Mouse (Mus musculus): ENCODE measurements around the gene Shisa3. TPM values are rescaled to one million over a fixed set of nuclear protein-coding genes. Genes with fewer than 3 reads are reported as not detected.
A peak's percentile ranks its signal among the peaks of the same experiment; 100 is the strongest.

Gene Shisa3
- polyA plus RNA-seq, 1 experiment = 11.4 TPM

DNA sequence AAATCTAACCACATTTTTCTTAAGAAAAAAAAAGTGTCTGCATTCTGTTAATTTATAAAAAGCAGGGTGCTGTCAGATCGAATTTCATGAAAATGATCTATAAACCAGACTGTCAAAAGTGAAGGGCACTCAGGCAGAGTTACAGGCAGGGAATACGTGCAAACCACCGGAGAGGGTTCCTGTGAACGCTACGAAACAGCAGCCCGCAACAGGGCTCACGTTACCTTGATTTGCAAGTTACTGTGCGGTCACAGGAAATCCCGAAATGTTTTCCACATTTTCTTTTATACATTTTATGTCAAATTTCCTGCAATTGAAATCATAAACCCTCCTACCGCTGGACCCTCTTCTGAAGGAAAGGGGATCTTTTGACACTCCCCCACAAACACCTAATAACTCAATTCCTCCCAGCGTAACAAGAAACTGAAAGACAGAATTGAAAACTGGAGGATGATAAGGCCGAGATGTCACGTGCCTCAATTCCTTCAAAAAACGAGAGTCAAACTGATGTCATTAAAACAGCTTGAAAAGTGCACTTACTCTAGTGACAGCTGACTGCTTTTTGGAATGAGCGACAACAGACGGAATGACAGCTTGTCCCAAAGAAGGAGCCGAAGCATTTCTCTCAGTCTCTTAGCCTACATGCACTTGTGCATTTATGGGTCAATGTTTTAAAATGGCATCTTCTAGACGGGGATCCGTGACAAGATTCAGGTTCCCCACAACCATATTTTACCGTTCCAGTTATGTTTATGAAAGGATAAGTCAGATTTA lies 39.3 kb downstream of the Shisa3 start:
- Histone ChIP-seq H3K4me3 (ENCODE audit: insufficient read depth, low read depth, low read length) (no peak overlapping the region), H3K4me1 (ENCODE audit: control insufficient read depth, insufficient read depth, low read length) (no peaks in the 10 kb centered on the region), H3K27ac (ENCODE audit: insufficient read depth, low read depth, low read length) (no peak overlapping the region), H3K27me3 (replicated peaks; ENCODE audit: control insufficient read depth, insufficient read depth, low read length) (no peaks in the 10 kb centered on the region), H3K36me3 (ENCODE audit: control insufficient read depth, insufficient read depth, low read length) (no peaks in the 10 kb centered on the region)
- no peak for TF ChIP-seq CTCF (conservative IDR thresholded peaks at IDR 0.05; ENCODE audit: insufficient read depth, insufficient read length, low read depth, low read length)
- TF ChIP-seq POLR2A (IDR thresholded peaks at IDR 0.05; ENCODE audit: low read depth, low read length) = no peak
- no peak for DNase-seq
- 66% methylated on average over 20 of the region's 20 CpGs for WGBS

DNA sequence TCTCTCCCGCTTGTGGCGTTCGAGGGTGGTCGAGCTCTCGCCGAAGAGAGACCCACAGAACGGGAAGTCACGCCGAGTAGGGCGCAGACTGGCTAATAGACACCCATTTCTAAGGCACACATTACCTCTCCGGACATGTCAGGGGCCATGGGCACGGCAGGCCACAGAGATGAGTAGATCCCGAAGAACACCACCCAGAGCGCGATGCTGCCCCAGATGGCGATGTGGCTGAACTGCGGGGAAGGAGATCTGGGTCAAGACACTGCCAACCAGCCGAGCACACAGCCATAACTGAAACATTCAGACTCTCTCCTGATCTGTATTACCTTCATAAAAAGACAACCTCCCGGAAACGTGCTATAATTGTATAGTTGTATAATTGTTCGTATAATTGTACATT lies 39.9 kb downstream of the Shisa3 start:
- WGBS = 80% methylated on average over 21 of the region's 21 CpGs
- no peak overlapping the region for H3K27ac ChIP-seq (ENCODE audit: insufficient read depth, low read depth, low read length)
- no peaks in the 10 kb centered on the region for H3K36me3 ChIP-seq (ENCODE audit: control insufficient read depth, insufficient read depth, low read length)
- H3K4me1 ChIP-seq (ENCODE audit: control insufficient read depth, insufficient read depth, low read length) = no peaks in the 10 kb centered on the region
- no peaks in the 10 kb centered on the region for H3K27me3 ChIP-seq (replicated peaks; ENCODE audit: control insufficient read depth, insufficient read depth, low read length)
- TF ChIP-seq CTCF (conservative IDR thresholded peaks at IDR 0.05; ENCODE audit: insufficient read depth, insufficient read length, low read depth, low read length) (no peak; the same call in 1 of the 2 replicates), POLR2A (IDR thresholded peaks at IDR 0.05; ENCODE audit: low read depth, low read length) (no peak)
- H3K4me3 ChIP-seq (ENCODE audit: insufficient read depth, low read depth, low read length) = no peak overlapping the region
- peak; percentile 12 for DNase-seq

GRCm38 (mm10) chr5:67649156-67649555 lies 41.5 kb downstream of the Shisa3 start:
- Histone ChIP-seq H3K27me3 (replicated peaks; ENCODE audit: control insufficient read depth, insufficient read depth, low read length) (no peaks in the 10 kb centered on the region), H3K4me1 (ENCODE audit: control insufficient read depth, insufficient read depth, low read length) (no peaks in the 10 kb centered on the region), H3K27ac (ENCODE audit: insufficient read depth, low read depth, low read length) (no peak overlapping the region), H3K36me3 (ENCODE audit: control insufficient read depth, insufficient read depth, low read length) (no peaks in the 10 kb centered on the region), H3K4me3 (ENCODE audit: insufficient read depth, low read depth, low read length) (no peak overlapping the region)
- 79% methylated on average over 4 of the region's 4 CpGs for WGBS
- DNase-seq = no peak
- TF ChIP-seq CTCF (conservative IDR thresholded peaks at IDR 0.05; ENCODE audit: insufficient read depth, insufficient read length, low read depth, low read length) (no peak), POLR2A (IDR thresholded peaks at IDR 0.05; ENCODE audit: low read depth, low read length) (no peak)

GRCm38 (mm10) chr5:67650021-67650420 lies 42.3 kb downstream of the Shisa3 start:
- Histone ChIP-seq H3K4me3 (ENCODE audit: insufficient read depth, low read depth, low read length) (no peak overlapping the region), H3K4me1 (ENCODE audit: control insufficient read depth, insufficient read depth, low read length) (no peaks in the 10 kb centered on the region), H3K27me3 (replicated peaks; ENCODE audit: control insufficient read depth, insufficient read depth, low read length) (no peaks in the 10 kb centered on the region), H3K36me3 (ENCODE audit: control insufficient read depth, insufficient read depth, low read length) (no peaks in the 10 kb centered on the region), H3K27ac (ENCODE audit: insufficient read depth, low read depth, low read length) (no peak overlapping the region)
- TF ChIP-seq CTCF (conservative IDR thresholded peaks at IDR 0.05; ENCODE audit: insufficient read depth, insufficient read length, low read depth, low read length) (no peak), POLR2A (IDR thresholded peaks at IDR 0.05; ENCODE audit: low read depth, low read length) (no peak)
- WGBS = 95% methylated on average over 5 of the region's 5 CpGs
- DNase-seq = no peak

GRCm38 (mm10) chr5:67652468-67652867 lies 44.8 kb downstream of the Shisa3 start:
- Histone ChIP-seq H3K4me3 (ENCODE audit: insufficient read depth, low read depth, low read length) (no peak overlapping the region), H3K27ac (ENCODE audit: insufficient read depth, low read depth, low read length) (no peak overlapping the region), H3K27me3 (replicated peaks; ENCODE audit: control insufficient read depth, insufficient read depth, low read length) (no peaks in the 10 kb centered on the region), H3K36me3 (ENCODE audit: control insufficient read depth, insufficient read depth, low read length) (no peaks in the 10 kb centered on the region), H3K4me1 (ENCODE audit: control insufficient read depth, insufficient read depth, low read length) (no peaks in the 10 kb centered on the region)
- DNase-seq = no peak
- TF ChIP-seq POLR2A (IDR thresholded peaks at IDR 0.05; ENCODE audit: low read depth, low read length) = no peak
- TF ChIP-seq CTCF (conservative IDR thresholded peaks at IDR 0.05; ENCODE audit: insufficient read depth, insufficient read length, low read depth, low read length) = no peak
- WGBS = 84% methylated on average over 4 of the region's 4 CpGs

DNA sequence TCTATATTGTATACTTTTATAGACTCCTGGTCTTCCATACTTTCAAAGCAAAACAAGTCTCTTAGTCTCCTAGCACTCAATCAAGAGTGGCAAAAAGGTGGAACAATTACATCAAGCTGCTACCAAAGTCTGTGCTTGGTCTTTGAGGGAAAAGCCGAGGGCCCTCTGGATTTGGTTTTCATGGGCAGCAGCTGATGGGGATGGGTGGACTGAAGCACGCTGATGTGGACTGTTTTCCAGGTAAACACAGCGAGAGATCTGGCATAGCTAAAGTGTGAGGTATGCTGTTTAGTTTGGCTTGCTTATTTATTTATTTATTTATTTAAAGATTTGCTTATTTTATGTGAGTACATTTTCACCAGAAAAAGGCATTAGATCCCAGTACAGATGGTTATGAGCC lies 45.9 kb downstream of the Shisa3 start:
- Histone ChIP-seq H3K4me3 (ENCODE audit: insufficient read depth, low read depth, low read length) (no peak overlapping the region), H3K4me1 (ENCODE audit: control insufficient read depth, insufficient read depth, low read length) (no peaks in the 10 kb centered on the region), H3K27me3 (replicated peaks; ENCODE audit: control insufficient read depth, insufficient read depth, low read length) (no peaks in the 10 kb centered on the region), H3K36me3 (ENCODE audit: control insufficient read depth, insufficient read depth, low read length) (no peaks in the 10 kb centered on the region), H3K27ac (ENCODE audit: insufficient read depth, low read depth, low read length) (no peak overlapping the region)
- WGBS = 96% methylated on average over 3 of the region's 3 CpGs
- no peak for TF ChIP-seq CTCF (conservative IDR thresholded peaks at IDR 0.05; ENCODE audit: insufficient read depth, insufficient read length, low read depth, low read length)
- no peak for TF ChIP-seq POLR2A (IDR thresholded peaks at IDR 0.05; ENCODE audit: low read depth, low read length)
- DNase-seq = no peak

DNA sequence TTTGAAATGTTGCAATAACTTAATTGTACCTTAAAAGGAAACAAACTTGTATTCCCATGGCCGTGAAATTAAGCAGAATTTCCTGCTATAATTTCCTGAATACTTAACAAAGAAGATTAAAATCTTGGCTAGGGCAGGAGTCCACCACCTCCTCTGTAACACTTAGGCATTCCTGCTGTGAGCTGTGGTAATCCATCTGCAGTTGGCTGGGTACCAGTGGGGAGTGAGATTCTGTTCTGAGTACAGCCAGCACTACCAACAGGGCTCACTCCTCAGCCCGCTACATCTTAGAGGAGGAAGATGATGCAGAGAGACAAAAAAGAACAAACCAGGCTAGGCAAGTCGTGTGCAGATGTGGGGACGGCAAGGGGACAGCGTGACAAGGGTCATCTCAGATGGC lies 46.9 kb downstream of the Shisa3 start:
- H3K27ac ChIP-seq (ENCODE audit: insufficient read depth, low read depth, low read length) = no peak overlapping the region
- H3K36me3 ChIP-seq (ENCODE audit: control insufficient read depth, insufficient read depth, low read length) = no peaks in the 10 kb centered on the region
- no peak overlapping the region for H3K4me3 ChIP-seq (ENCODE audit: insufficient read depth, low read depth, low read length)
- no peaks in the 10 kb centered on the region for H3K4me1 ChIP-seq (ENCODE audit: control insufficient read depth, insufficient read depth, low read length)
- TF ChIP-seq POLR2A (IDR thresholded peaks at IDR 0.05; ENCODE audit: low read depth, low read length) (no peak), CTCF (conservative IDR thresholded peaks at IDR 0.05; ENCODE audit: insufficient read depth, insufficient read length, low read depth, low read length) (no peak)
- no peak for DNase-seq
- H3K27me3 ChIP-seq (replicated peaks; ENCODE audit: control insufficient read depth, insufficient read depth, low read length) = no peaks in the 10 kb centered on the region
- WGBS = 82% methylated on average over 5 of the region's 5 CpGs

Data from kidney, adult 2 months (tissue).